Mouse (Mus musculus): ENCODE data around the gene Sec24b. TPM values are rescaled to one million over a fixed set of nuclear protein-coding genes. Genes with fewer than 3 reads are reported as not detected.

Gene Sec24b
- polyA plus RNA-seq, 1 experiment = 38.7 TPM

GRCm38 (mm10) chr3:129969031-129969430 lies 92.3 kb downstream of the Sec24b start:
- Histone ChIP-seq H3K36me3 (ENCODE audit: control insufficient read depth, insufficient read depth, low read length) (no peaks in the 10 kb centered on the region), H3K4me3 (ENCODE audit: insufficient read depth, low read depth, low read length) (peak overlapping the region; percentile 53; the same call in 1 of the 2 replicates), H3K4me1 (ENCODE audit: control insufficient read depth, insufficient read depth, low read length) (peaks cover 10% of the 10 kb centered on the region; the same call in 1 of the 2 replicates), H3K27ac (ENCODE audit: insufficient read depth, low read depth, low read length) (no peak overlapping the region), H3K27me3 (replicated peaks; ENCODE audit: control insufficient read depth, insufficient read depth, low read length) (no peaks in the 10 kb centered on the region; the same call in 1 of the 2 replicates)
- DNase-seq = no peak
- 50% methylated on average over 10 of the region's 10 CpGs for WGBS
- TF ChIP-seq CTCF (conservative IDR thresholded peaks at IDR 0.05; ENCODE audit: insufficient read depth, insufficient read length, low read depth, low read length) = no peak
- no peak for TF ChIP-seq POLR2A (IDR thresholded peaks at IDR 0.05; ENCODE audit: low read depth, low read length)

GRCm38 (mm10) chr3:129967874-129968273 lies 93.5 kb downstream of the Sec24b start:
- peaks cover 10% of the 10 kb centered on the region; the same call in 1 of the 2 replicates for H3K4me1 ChIP-seq (ENCODE audit: control insufficient read depth, insufficient read depth, low read length)

GRCm38 (mm10) chr3:129964681-129965080 lies 96.7 kb downstream of the Sec24b start:
- no peak for DNase-seq
- TF ChIP-seq POLR2A (IDR thresholded peaks at IDR 0.05; ENCODE audit: low read depth, low read length) = no peak
- TF ChIP-seq CTCF (conservative IDR thresholded peaks at IDR 0.05; ENCODE audit: insufficient read depth, insufficient read length, low read depth, low read length) = no peak
- Histone ChIP-seq H3K4me1 (ENCODE audit: control insufficient read depth, insufficient read depth, low read length) (no peaks in the 10 kb centered on the region), H3K36me3 (ENCODE audit: control insufficient read depth, insufficient read depth, low read length) (no peaks in the 10 kb centered on the region), H3K4me3 (ENCODE audit: insufficient read depth, low read depth, low read length) (no peak overlapping the region), H3K27ac (ENCODE audit: insufficient read depth, low read depth, low read length) (no peak overlapping the region), H3K27me3 (replicated peaks; ENCODE audit: control insufficient read depth, insufficient read depth, low read length) (no peaks in the 10 kb centered on the region)
- 92% methylated on average over 8 of the region's 8 CpGs for WGBS

More at GRCm38 (mm10) chr3:129967874-129968273, 93.5 kb downstream of the Sec24b start:
- Histone ChIP-seq H3K36me3 (ENCODE audit: control insufficient read depth, insufficient read depth, low read length) (no peaks in the 10 kb centered on the region), H3K27ac (ENCODE audit: insufficient read depth, low read depth, low read length) (no peak overlapping the region), H3K4me3 (ENCODE audit: insufficient read depth, low read depth, low read length) (no peak overlapping the region), H3K27me3 (replicated peaks; ENCODE audit: control insufficient read depth, insufficient read depth, low read length) (no peaks in the 10 kb centered on the region; the same call in 1 of the 2 replicates)
- WGBS = 89% methylated on average over 9 of the region's 9 CpGs
- no peak for DNase-seq
- TF ChIP-seq POLR2A (IDR thresholded peaks at IDR 0.05; ENCODE audit: low read depth, low read length) (no peak), CTCF (conservative IDR thresholded peaks at IDR 0.05; ENCODE audit: insufficient read depth, insufficient read length, low read depth, low read length) (no peak)

- DNase-seq = no peak
- no peaks in the 10 kb centered on the region for H3K36me3 ChIP-seq (ENCODE audit: control insufficient read depth, insufficient read depth, low read length)
- no peaks in the 10 kb centered on the region for H3K27me3 ChIP-seq (replicated peaks; ENCODE audit: control insufficient read depth, insufficient read depth, low read length)
- H3K4me3 ChIP-seq (ENCODE audit: insufficient read depth, low read depth, low read length) = no peak overlapping the region
- 66% methylated on average over 8 of the region's 8 CpGs for WGBS
- no peaks in the 10 kb centered on the region for H3K4me1 ChIP-seq (ENCODE audit: control insufficient read depth, insufficient read depth, low read length)
- TF ChIP-seq CTCF (conservative IDR thresholded peaks at IDR 0.05; ENCODE audit: insufficient read depth, insufficient read length, low read depth, low read length) (no peak), POLR2A (IDR thresholded peaks at IDR 0.05; ENCODE audit: low read depth, low read length) (no peak)
- no peak overlapping the region for H3K27ac ChIP-seq (ENCODE audit: insufficient read depth, low read depth, low read length)
Observed at GRCm38 (mm10) chr3:129962533-129962932, 98.8 kb downstream of the Sec24b start.

- WGBS = 93% methylated on average over 4 of the region's 4 CpGs
- DNase-seq = no peak
- Histone ChIP-seq H3K36me3 (ENCODE audit: control insufficient read depth, insufficient read depth, low read length) (no peaks in the 10 kb centered on the region), H3K27me3 (replicated peaks; ENCODE audit: control insufficient read depth, insufficient read depth, low read length) (no peaks in the 10 kb centered on the region), H3K4me1 (ENCODE audit: control insufficient read depth, insufficient read depth, low read length) (no peaks in the 10 kb centered on the region), H3K4me3 (ENCODE audit: insufficient read depth, low read depth, low read length) (no peak overlapping the region), H3K27ac (ENCODE audit: insufficient read depth, low read depth, low read length) (no peak overlapping the region)
- TF ChIP-seq POLR2A (IDR thresholded peaks at IDR 0.05; ENCODE audit: low read depth, low read length) (no peak), CTCF (conservative IDR thresholded peaks at IDR 0.05; ENCODE audit: insufficient read depth, insufficient read length, low read depth, low read length) (no peak)
Observed at GRCm38 (mm10) chr3:129953296-129953695, 108.1 kb downstream of the Sec24b start.

- H3K4me3 ChIP-seq (ENCODE audit: insufficient read depth, low read depth, low read length) = no peak overlapping the region
- no peaks in the 10 kb centered on the region for H3K36me3 ChIP-seq (ENCODE audit: control insufficient read depth, insufficient read depth, low read length)
- WGBS = 86% methylated on average over 5 of the region's 5 CpGs
- H3K27me3 ChIP-seq (replicated peaks; ENCODE audit: control insufficient read depth, insufficient read depth, low read length) = no peaks in the 10 kb centered on the region
- DNase-seq = no peak
- H3K27ac ChIP-seq (ENCODE audit: insufficient read depth, low read depth, low read length) = no peak overlapping the region
- H3K4me1 ChIP-seq (ENCODE audit: control insufficient read depth, insufficient read depth, low read length) = no peaks in the 10 kb centered on the region
- TF ChIP-seq CTCF (conservative IDR thresholded peaks at IDR 0.05; ENCODE audit: insufficient read depth, insufficient read length, low read depth, low read length) (no peak), POLR2A (IDR thresholded peaks at IDR 0.05; ENCODE audit: low read depth, low read length) (no peak)
Observed at GRCm38 (mm10) chr3:129949158-129949773, 112.1 kb downstream of the Sec24b start.

- TF ChIP-seq POLR2A (IDR thresholded peaks at IDR 0.05; ENCODE audit: low read depth, low read length) (no peak), CTCF (conservative IDR thresholded peaks at IDR 0.05; ENCODE audit: insufficient read depth, insufficient read length, low read depth, low read length) (no peak)
- H3K4me1 ChIP-seq (ENCODE audit: control insufficient read depth, insufficient read depth, low read length) = no peaks in the 10 kb centered on the region
- H3K4me3 ChIP-seq (ENCODE audit: insufficient read depth, low read depth, low read length) = no peak overlapping the region
- peak; percentile 25 for DNase-seq
- H3K27me3 ChIP-seq (replicated peaks; ENCODE audit: control insufficient read depth, insufficient read depth, low read length) = no peaks in the 10 kb centered on the region
- no peak overlapping the region for H3K27ac ChIP-seq (ENCODE audit: insufficient read depth, low read depth, low read length)
- H3K36me3 ChIP-seq (ENCODE audit: control insufficient read depth, insufficient read depth, low read length) = no peaks in the 10 kb centered on the region
- WGBS = 81% methylated on average over 5 of the region's 5 CpGs
Observed at GRCm38 (mm10) chr3:129948359-129948758, 113.0 kb downstream of the Sec24b start.

Measured in kidney, adult 2 months (tissue).